Mouse (Mus musculus): Measurements from ENCODE around the gene Gimap9.
"Not testable (repeated sequence)": the region's sequence is repeated elsewhere in the genome, so short reads cannot be mapped to it uniquely, and the experiment has no call there.

Gene Gimap9

DNA sequence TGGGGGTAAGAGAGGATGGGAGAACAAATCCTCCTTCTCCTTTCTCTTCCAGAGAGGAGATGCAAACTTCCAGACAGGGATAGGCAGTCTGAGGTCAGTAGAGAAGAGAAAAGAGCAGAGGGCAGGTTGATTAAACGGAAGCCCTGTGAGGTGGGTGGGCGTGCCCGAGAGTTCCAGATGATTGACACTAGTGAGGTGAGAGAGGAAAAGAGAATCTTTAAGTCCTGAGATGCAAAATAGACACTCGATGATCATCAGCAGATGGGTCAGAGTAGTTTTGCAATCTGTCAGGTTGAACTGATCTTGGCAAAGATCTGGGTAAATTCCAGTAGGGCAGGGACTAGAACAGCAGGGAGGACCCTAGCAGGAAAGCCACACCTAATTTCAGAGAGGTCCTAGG lies 11.2 kb upstream of the Gimap9 start:
- DNase-seq (ENCODE audit: low spot score in 2 of 2), result no peak

DNA sequence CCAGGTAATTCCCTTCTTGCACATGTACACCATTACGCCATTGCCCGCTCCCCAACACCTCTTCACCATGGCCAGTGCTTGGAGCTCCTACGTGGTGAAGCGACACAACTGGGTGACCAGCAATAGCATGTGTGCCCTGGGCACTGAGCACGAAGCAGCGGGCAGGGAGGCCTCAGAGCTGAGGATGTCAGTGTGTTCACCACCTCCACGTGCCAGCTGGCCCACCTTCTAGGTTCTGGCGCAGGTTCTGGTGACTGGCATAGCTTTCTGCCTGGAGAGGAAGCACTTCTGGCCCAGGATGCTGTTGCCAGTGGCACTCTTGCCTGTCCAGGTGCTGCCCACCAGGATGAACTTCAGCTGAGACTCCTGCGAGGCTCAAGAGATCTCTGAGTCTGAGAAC lies 10.5 kb upstream of the Gimap9 start:
- DNase-seq (ENCODE audit: low spot score in 2 of 2), result no peak

DNA sequence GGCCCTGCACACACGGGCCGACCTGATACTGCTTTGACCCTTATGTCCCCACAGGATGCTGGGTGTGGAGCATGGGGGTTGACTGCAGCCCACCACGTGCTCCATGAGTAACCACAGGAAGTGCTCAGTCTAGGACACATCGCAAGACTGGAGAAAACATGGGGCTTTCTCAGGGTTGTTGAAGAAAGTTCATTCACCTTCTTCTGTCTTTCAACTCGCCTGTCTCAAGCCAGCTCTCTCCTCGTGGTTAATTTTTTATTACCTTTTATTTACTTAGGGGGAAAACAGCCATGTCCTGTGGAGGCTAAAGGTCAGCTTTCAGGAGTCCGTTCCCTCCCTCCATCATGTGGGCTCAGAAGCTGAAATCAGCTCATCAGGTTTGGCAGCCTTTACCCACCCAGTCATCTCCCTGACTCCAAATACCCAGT lies 9.8 kb upstream of the Gimap9 start:
- DNase-seq (ENCODE audit: low spot score in 2 of 2), result no peak

DNA sequence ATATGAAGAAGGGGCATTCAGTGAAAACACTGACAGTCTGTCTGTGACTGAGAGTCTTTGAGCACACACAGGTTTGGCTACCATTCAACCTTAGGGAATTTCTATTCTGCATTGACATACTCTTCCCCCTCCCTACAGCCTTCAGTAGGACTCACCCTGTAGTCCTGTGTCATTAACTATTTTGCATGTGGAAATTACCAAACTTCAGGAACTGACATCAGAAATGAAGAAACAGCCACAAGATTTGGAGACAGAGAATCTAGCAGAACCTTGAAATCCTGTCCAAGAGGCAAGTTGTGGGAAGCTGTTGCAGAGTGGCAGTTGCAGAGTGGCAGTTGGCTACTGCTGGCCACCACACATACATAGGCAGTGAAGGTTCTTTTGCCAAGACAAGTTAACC lies 7.9 kb upstream of the Gimap9 start:
- no peak for DNase-seq (ENCODE audit: low spot score in 2 of 2)

DNA sequence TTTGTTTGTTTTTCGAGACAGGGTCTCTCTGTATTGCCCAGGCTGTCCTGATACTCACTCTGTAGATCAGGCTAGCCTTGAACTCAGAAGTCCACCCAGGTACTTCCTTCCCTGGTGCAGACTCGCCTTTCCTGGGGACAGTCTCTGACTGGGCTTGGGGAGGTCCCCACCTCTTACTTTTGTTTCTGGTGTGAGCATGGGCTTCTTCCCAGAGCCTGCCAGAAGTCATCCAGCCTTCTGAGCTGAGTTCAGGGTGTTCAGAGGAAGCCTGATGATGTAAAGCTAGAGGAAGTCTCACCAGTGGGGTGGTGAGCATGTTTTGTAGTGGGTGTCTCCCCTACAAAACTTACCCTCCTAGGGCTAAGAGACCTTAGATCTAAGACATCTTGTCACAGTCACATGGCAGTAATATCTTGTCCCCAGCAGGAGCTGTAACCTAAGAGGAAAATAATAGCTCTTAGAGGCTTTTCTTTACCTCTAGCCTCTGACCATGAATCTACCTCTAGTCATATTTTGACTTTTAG lies 6.4 kb upstream of the Gimap9 start:
- DNase-seq (ENCODE audit: low spot score in 2 of 2), result no peak

DNA sequence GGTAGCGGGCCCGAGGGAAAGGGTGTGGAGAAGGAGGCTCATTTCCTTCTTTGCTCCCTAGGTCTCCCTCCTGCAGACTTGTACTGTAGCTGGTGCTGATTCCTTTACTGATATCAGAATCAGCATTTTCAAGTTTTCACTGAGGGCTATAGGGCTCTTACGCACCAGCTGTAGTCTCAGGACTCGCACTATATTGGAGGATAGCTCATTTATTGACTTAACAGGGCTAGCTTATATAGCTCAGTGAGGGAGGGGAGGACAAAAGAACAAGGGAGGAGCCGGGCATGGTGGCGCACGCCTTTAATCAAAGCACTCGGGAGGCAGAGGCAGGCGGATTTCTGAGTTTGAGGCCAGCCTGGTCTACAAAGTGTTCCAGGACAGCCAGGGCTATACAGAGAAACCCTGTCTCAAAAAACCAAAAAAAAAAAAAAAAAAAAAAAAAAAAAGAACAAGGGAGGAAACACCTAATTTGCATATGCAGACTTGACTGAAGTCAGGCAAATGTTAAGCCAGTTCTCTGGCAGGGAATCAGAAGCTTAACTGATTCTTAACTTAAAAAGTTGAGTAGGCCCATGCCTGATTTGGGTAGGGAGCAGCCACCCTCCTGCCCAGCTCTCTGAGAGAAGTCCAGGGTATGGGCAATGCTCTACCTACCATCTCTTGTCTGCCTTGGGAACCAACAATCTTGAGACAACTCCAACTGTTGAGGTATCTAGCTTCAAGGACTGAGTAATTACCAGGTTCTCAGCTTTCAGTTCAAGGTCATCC lies 1.5 kb upstream of the Gimap9 start:
- no peak for DNase-seq (ENCODE audit: low spot score in 2 of 2)

DNA sequence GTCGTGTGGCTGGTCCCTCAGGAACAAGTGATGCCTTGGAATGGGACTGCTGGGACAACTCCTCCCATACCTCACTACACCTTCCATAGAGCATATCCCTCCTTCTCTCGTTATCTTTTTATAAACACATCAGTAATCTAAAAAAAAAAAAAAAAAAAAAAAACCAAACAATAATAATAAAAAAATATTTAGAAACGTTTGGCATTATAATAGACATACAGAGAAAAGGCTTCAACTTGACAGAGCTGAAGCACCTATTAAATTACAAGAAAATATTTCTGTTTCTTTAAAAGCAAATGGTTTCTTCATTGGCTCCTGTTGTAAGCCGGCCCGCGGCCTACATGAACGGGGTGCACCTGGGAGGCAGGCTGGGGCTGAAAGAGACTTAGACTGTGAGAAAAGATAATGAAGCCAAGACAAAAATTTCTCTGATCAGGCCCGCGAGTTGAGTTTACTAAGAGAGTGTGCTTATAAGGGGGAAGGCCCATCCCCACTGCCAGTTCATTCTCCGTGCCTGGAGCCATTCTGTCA lies 464 bp upstream of the Gimap9 start:
- DNase-seq (ENCODE audit: low spot score in 2 of 2), result no peak

DNA sequence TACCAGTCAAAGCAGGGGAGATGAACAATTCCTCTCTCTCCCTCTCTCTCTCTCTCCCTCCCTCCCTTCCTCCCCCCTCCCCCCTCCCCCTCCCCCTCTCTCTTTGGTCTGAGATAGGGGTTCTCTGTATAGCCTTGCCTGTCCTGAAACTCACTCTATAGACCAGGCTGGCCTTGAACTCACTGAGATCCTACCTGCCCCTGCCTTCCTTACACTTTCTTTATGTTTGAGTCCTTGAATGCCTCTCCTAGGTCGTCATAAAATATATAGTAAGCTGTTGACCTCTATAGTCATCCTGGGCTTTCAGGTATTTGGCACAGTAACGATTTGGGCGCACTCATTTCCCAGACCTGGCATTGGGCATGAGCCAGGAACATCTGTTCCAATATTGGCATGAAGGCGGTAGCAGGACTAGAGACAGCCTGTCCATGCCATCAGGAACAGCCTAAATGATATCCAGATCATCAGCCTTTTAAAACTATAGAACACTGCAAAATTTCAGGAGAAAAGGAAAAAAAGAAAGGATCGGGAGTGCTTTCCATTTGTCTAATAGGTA lies 1.0 kb downstream of the Gimap9 start:
- no peak for DNase-seq (ENCODE audit: low spot score in 2 of 2)

DNA sequence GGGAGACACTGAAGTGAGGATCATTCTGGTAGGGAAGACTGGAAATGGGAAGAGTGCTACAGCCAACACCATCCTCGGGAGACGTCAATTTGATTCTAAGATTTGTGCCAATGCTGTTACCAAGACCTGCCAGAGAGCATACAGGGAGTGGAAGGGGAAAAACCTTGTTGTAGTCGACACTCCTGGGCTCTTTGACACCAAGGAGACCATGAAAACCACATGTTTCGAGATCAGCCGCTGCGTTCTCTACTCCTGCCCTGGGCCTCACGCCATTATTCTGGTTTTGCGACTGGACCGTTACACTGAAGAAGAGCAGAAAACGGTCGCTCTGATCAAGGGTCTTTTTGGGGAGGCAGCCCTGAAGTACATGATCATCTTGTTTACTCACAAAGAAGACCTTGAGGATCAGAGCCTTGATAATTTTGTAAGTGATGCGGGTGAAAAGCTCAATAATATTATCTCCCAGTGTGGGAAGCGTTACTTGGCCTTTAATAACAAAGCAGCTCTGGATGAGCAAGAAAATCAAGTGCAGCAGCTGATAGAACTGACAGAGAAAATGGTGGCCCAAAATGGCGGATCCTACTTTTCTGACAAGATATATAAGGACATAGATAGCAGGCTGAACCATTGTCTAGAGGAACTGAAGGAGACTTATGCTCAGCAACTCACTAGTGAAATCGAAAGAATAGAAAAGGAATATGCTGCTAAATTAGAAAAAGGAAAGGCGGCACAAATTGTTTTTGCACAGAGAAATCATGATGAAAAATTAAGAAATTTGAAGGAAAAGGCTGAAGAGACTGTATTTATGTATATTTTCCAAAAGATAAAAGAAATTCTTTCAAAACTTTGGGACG lies 1.8 kb downstream of the Gimap9 start:
- DNase-seq (ENCODE audit: low spot score in 2 of 2), result no peak

DNA sequence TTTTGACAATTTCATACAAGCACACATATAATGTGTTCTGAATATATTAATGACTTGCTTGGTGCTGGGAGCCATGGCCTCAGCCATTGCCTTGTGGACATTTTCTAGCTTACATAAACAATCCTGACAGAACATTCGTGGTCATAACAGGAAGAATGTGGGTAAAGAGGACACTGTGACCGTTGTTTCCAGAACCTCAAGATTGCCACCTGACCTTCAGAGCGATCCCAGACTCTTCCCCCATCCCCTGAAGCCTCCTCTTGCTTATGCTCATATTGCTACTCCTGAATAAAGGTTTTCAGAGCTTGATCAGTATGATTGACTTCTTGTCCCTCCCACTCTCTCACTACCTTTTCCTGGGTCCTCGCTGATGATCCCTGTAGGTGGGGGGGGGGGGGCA lies 2.5 kb downstream of the Gimap9 start:
- DNase-seq (ENCODE audit: low spot score in 2 of 2), result no peak

DNA sequence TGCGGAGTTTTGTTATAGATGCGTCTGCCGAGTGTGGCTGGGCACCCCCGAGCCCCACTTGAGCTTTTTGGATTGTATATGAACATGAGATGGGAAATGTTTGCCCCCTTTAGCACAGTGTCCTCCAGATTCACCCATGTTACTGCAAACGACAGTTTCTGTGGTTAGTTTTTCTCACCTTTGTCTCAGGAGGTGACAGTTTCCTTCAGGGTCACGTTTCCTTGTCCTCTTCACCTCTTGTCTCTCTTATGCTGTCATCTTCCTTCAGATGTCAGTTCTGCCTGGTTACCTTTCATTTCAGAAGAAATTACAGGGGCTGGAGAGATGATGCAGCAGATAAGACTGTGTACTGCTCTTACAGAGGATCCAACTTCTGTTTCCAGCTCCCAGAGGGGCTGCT lies 3.8 kb downstream of the Gimap9 start:
- DNase-seq (ENCODE audit: low spot score in 2 of 2), result no peak

DNA sequence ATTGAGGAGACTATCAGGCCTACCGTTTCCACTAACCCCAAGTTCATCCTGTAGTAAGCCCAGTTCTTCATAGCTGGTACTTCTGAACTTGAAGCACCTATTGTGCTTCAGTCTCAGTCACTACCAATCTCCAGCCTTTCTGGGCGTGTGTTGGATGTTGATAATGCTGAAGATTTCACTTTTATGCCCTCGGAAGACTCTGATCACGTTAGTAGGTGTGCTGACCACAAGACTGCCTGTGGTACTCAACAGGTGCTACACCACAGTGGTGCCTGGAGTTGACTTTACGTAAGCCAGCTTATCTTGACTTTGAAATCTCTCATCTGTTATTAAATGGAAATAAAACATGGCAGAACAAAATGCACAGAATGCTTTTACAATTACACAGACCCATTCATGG lies 4.5 kb downstream of the Gimap9 start:
- no peak for DNase-seq (ENCODE audit: low spot score in 2 of 2)

DNA sequence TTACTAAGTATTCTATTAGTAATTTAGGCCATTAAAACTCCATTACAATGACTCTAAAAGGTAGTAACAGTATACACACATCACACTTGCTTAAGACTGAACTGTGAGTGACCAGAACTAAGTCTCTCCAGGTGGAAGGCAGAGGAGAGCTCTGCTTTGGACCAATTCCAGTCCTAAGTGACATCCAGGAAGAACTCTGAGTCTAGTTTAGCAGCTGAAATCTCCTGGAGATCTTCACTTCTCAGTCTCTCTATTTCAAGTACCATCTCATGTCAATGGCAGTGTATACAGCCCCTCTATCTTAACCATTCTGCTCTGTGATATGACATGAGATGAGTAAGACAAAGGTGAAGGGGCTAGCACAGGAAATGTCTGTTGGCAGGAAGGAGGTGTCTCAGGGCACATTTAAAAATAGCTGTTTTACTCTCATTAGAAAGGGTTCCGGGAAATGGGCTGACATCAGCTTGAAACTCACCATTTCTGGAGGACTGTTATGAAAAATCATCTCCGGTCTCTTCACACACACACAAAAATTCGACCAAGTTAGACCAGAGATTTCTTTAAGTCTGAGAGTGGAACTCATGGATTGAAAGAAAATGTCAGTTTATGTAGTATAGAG lies 5.7 kb downstream of the Gimap9 start:
- no peak for DNase-seq (ENCODE audit: low spot score in 2 of 2)

DNA sequence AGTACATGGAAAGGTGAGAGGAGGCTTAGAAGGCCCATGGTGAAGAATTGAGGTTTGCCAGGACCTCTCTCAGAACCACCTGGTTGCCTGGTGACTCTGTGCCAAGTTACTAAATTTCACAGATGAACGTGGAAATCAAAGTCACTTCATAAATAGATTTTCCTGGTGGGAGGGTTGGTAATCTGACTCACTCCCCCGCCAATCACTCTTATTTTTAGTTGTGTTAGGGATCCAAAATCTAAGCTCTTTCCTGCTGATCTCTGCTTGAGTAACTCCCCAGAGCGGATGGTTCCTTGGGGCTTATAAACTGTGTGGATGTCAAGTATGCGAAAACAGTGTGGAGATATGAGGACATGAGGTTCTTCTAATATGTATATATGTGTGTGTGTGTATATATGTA lies 6.3 kb downstream of the Gimap9 start:
- DNase-seq (ENCODE audit: low spot score in 2 of 2), result peak in 1 of 2 experiments; percentile 8

DNA sequence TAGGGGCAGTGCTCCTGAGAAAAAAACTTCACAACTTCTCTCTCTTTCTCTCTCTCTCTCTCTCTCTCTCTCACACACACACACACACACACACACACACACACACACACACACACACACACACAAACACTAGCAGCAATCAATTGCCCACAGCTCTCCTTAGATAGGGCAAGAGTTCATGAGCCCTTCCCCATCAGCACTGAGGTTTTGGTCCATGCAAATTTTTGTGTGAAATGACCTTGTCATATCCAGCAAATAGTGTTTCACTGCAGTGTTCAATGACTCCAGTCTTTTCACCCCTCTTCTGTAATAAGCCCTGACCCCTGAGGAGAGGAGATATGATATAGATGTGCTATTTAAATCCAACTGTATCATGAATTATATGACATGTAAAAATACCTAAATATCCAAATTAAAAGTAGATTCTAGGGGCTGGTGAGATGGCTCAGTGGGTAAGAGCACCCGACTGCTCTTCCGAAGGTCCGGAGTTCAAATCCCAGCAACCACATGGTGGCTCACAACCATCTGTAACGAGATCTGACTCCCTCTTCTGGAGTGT lies 7.4 kb downstream of the Gimap9 start:
- not testable (repeated sequence) for DNase-seq (ENCODE audit: low spot score in 2 of 2)

DNA sequence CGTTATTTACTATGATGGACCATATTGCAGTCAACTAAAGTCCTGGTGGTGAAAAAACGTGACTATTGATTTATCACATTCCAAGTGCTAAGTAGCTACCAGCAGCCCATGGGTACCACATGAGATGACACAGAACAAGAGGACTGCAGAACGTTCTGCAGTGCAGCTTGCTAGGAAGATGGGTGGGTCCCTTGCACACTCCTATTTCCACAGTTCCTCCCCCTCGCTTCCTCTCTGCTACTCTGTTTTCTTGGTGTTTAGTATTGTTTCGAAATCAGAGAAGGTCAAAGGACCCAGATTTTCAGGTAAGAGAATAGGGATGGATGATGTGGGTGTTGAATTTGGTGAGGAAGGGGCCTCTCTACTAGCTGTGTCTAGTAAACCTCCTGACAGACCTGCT lies 8.4 kb downstream of the Gimap9 start, which contains the start of gene Gimap4:
Gene Gimap4, plus strand, starts transcription at position 231 of the 400 bp plus-strand sequence.
- no peak for DNase-seq (ENCODE audit: low spot score in 2 of 2)

DNA sequence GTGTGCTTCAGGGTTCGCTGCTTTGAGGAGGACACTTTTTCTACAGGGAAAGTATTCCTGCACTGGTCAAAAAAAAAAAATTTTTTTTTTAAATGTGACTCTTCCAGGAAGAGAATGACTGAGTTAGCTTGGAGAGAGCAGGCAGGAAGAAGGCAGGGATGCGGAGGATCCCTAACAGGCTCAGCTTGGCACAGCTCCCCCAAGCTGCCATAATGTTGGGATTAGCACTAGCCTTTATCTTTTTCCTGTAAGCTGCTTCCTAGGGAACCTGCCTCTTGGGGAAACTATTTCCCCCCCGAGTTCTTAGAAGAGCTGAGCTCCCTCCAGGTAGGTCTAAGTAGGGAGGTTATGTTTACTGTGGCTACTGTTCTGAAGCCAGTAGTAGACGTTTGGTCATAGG lies 8.9 kb downstream of the Gimap9 start:
- DNase-seq (ENCODE audit: low spot score in 2 of 2), result no peak

DNA sequence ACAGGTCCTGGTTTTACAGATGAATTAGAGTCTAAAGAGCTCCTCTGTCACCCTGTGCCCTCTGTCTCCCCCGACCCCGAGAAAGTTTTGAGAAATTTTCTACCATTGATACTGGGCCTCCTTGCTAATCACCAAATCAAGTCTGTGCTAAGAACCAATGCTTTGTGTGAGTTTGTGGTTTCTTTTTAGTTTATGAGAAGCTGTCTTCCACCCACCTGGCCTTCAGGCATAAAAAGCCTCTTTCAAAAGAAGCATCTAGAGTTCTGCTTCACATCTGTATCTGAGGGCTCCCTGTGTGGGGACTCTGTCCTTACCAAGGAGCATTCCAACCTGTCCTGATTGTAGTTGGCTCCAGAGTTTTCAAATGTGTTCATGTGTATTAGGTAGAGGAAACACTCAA lies 9.3 kb downstream of the Gimap9 start:
- no peak for DNase-seq (ENCODE audit: low spot score in 2 of 2)

DNA sequence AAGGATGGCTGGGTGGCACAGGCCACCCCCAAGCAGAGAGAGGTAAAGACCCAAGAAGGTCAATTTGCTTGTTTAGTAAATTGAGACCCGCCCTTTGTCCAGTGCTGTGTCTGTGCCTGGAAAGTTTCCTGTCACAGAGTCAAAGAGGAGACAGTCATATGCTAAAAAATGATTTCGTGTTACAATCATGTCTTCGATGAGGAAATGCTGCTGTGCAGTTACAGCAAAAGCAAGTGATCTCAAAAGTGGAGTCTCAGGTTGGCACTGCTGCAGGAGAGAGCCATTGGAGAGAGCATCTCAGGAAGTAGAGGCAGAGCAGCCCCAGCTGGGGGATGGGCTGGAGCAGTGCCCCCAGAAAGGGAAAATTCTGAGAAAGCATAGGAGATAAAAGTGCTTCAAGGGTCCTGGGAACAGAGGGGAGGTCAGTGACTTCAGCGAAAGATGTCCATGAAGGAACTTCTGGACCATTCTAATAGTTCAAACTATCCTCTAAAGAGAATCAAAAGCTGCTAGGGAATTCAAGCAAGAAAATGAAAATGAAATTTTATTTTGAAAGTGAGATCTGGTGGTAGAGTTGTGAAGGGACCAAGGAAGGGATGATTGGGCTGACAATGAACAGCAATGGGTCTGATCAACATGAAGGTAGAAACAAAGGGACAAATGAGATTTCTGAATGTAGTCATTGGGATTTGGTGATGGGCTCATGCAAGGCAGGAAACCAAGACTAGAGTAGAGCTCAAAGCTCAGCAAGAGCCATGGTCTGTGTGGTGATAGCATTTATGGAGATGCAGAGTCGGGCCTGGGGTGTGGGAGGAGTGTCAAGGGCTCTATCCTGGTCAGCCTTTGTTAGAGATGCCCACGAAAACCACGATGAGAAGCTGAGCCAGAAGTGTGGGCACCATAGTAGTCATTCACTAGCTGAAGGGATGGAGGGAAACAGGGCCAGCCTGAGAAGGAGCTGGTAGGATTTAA lies 10.1 kb downstream of the Gimap9 start:
- no peak for DNase-seq (ENCODE audit: low spot score in 2 of 2)

DNA sequence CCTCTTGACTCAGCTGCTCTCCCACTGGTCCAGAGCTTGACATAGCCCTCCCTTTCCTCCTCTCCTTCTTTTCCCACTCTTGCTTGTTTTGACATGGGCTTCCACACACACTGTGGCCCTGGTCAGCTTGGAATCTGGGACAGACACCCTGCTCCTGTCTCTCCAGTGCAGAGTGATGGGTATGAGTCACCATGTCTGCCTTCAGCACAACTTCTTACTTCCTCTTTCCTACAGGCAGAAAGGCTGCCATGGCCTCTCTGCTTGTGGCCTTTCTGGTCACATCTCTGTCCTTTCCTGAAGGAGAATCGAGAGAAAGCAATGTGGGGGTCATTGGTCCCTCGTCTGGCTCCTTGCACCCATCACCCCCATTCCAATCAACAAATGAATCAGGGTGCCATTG lies 11.1 kb downstream of the Gimap9 start:
- DNase-seq (ENCODE audit: low spot score in 2 of 2), result no peak

Measured in right cerebral cortex, postnatal 36 days (tissue).